Mouse (Mus musculus): ENCODE measurements at regions not wholly inside any gene's neighbourhood (a gene's known extent, or its start where the extent isn't known, plus 50 kb on each side); places are given as distances from the start of the nearest gene placed in this dataset.
"Not testable (repeated sequence)": the region's sequence is repeated elsewhere in the genome, so short reads cannot be mapped to it uniquely, and the experiment has no call there.

DNA sequence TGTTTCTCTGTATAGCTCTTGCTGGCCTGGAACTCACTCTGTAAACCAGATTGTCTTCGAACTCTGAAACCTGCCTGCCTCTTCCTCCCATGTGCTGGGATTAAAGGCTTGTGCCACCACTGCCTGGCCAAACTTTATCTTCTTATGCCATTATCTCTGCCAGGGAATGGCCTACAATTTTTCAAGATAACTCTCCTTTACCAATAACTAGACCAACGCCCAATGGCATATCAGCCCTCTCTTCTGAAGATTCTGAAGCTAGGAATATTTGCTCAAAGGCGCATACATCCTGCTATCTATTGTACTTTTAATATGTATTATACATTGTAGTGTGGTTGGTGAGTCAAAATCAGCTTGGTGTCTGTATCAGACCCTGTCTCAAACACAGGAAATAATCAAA, 235.4 kb upstream of the Cts3 start:
- DNase-seq (ENCODE audit: low read depth in 1 of 2, low spot score in 2 of 2) = not testable (repeated sequence)

DNA sequence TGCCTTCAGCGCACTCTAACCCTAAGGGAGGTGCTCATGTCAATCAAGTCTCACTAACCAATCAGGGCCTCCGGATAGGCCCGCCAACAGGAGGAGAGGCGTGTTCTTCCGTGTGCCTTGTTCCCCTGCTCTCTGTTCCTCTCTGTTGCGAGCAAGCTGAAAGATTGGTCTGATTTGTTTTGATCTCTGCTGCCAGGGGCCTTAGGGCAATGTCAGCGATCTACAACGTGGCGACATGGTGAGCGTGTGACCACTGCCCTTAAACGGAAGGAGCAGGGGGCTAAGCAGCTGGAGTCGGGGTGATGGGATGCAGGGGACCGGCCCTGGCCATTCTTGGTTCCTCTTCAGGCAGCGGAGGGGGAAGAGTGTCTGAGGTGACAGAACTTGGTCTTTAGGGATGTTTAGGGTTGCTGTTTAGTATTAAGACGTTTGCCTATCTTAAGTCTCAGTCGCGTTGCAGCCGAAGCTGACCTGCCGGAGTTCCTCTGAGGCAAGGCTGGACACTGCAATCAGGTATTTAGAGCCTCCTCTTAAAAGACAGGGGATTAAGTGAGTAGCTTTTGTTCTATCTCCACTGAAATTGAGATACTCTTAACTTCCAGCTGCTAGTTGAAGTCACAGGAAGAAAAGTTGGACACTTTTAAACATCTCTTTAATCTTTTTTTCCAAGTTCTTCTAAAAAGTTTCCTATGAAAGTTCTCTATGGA, 234.4 kb upstream of the Cts3 start:
- DNase-seq (ENCODE audit: low read depth in 1 of 2, low spot score in 2 of 2) = peak; percentile 1 to 9

DNA sequence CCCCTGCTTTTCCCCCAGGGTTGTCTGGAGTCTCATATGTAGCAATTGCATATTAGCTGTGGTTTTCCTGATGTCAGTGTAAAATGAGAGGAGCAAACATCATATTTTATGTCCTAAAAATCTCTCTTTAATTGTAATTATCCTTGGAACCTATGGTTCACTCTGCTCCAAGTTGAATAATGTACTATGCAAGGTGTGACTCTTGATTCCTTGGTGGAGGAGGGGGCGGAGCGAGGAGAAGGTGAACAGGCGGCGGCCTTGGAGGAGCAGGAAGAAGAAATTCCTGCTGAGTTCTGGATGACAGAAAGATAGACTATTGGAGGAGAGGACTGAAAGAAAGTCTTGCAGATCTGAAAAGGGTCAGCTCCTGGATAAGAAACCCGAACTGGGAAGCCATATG, 233.8 kb upstream of the Cts3 start:
- not testable (repeated sequence) for DNase-seq (ENCODE audit: low read depth in 1 of 2, low spot score in 2 of 2)

DNA sequence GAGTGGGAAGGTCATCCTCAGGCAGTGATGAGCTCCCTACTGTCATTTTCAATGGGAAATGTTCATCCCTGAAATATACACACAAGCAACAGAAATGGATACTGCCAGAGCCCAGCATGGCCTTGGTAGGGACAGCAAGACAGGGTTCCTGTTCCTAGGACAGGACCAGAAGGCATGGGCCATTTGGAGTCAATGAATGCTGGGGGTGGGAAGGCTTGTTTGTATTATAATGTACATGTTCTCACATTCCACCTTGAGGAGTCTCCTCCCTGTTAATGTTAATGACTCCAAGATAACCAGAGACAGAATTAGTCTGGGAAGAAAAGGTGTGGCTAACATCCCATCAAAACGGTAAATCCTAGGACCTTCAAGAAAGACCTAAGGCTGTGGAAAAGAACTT, 193.5 kb upstream of the Cts3 start:
- DNase-seq (ENCODE audit: low read depth in 1 of 2, low spot score in 2 of 2) = not testable (repeated sequence)

All from monocyte, adult 2 months (primary cell).